Comparison of ENCODE assay signal across 15 mouse cellular contexts in the genomic region with DNA sequence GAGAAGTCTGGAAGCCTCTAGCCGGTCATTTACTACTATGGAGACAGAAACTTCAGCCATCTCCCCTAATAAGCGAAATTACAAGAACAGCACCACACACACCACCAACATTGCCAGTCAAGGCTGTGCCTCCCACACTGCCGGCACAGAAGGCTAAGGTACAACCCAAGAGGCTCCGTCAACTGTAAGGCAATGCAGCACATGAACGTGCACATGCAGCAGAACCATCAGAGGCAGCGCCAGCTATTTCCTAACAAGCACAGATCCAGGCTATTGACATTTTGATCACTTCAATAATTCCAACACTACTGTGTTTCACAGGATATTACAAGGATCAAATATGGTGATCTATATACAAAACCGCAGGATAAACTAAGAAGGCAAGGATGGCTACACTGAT.
"Had no signal": no experiment of that assay in that cellular context is flagged by ENCODE, and none has a peak within 500 bp of the region (broad histone marks: within the 10 kb centered on the region; RNA-seq: fewer than 3 reads in every experiment).

No protein-coding gene starts in this region.

- H3K27ac ChIP-seq: kidney, postnatal 0 days; limb, embryonic 13.5 days; liver, embryonic 13.5 days; midbrain, embryonic 10.5 days; neural tube, embryonic 15.5 days; stomach, embryonic 15.5 days had no signal

- H3K27me3 ChIP-seq: limb, embryonic 13.5 days; liver, embryonic 13.5 days; neural tube, embryonic 15.5 days; stomach, embryonic 15.5 days had no signal

- H3K4me1 ChIP-seq: midbrain, embryonic 10.5 days had no signal

- H3K9ac ChIP-seq: limb, embryonic 13.5 days; liver, embryonic 13.5 days; neural tube, embryonic 15.5 days; stomach, embryonic 15.5 days had no signal

- H3K4me2 ChIP-seq: limb, embryonic 13.5 days; liver, embryonic 13.5 days; neural tube, embryonic 15.5 days; stomach, embryonic 15.5 days had no signal

- DNase-seq: kidney, adult 11 months; kidney, adult 9 months; kidney, postnatal 36 days; left cerebral cortex, postnatal 4 days; liver, embryonic 13.5 days; lung, adult 18-20 months; midbrain, embryonic 14.5 days; thymus, adult 2 months; thymus, postnatal 25 days had no signal

- H3K4me3 ChIP-seq: limb, embryonic 13.5 days; liver, embryonic 13.5 days; midbrain, embryonic 10.5 days; myocyte; neural tube, embryonic 15.5 days; stomach, embryonic 15.5 days had no signal

- H3K9me3 ChIP-seq: limb, embryonic 13.5 days; liver, embryonic 13.5 days; midbrain, embryonic 10.5 days; neural tube, embryonic 15.5 days; stomach, embryonic 15.5 days had no signal
